Mouse (Mus musculus): ENCODE measurements around the gene Dnttip1.

GRCm38 (mm10) chr2:164761502-164761901, 15.7 kb downstream of the Dnttip1 start:
- TF ChIP-seq GATA1 (IDR thresholded peaks at IDR 0.05; ENCODE audit: low read length): peak; percentile 88
- TF ChIP-seq TAL1 (IDR thresholded peaks at IDR 0.05; ENCODE audit: low read length): peak; percentile 95

Measured in erythroblast, embryonic 14.5 days (primary cell).